Mouse (Mus musculus) CH12.LX (cell line): Measurements from ENCODE around the gene 1700016C15Rik.

Experiments used
- CTCF ChIP-seq, 2 experiments: IDR thresholded peaks in 1 of 2; conservative IDR thresholded peaks in 1 of 2; 2 replicates each; pipeline ENCODE4 v1.5.1; 2011 to 2012; ENCODE audit warnings: low read depth in 2 of 2, low read length in 2 of 2, improper control_type of control experiment in 1 of 2, inconsistent platforms in 1 of 2, mild to moderate bottlenecking in 1 of 2, moderate library complexity in 1 of 2
- ETS1 ChIP-seq: conservative IDR thresholded peaks from 2 replicates; pipeline ENCODE4 v1.6.1; 2012; ENCODE audit warnings: low read depth, mild to moderate bottlenecking, inconsistent platforms, low read length, improper control_type of control experiment, moderate library complexity
- KAT2A ChIP-seq: IDR thresholded peaks from 2 replicates; pipeline ENCODE4 v1.6.1; 2012; ENCODE audit warnings: low read length, improper control_type of control experiment, inconsistent platforms; ENCODE audit not compliant: insufficient replicate concordance
- MAZ ChIP-seq: IDR thresholded peaks from 2 replicates; pipeline ENCODE4 v1.6.1; 2012; ENCODE audit warnings: low read depth, mild to moderate bottlenecking, inconsistent platforms, low read length, improper control_type of control experiment, moderate library complexity
- MYC ChIP-seq: IDR thresholded peaks from 2 replicates; pipeline ENCODE4 v1.6.1; 2011; ENCODE audit warnings: low read depth, mild to moderate bottlenecking, improper control_type of control experiment, low read length
- POLR2A ChIP-seq: IDR thresholded peaks from 2 replicates; pipeline ENCODE4 v1.6.1; 2011; ENCODE audit warnings: low read depth, mild to moderate bottlenecking, improper control_type of control experiment, low read length
- UBTF ChIP-seq: IDR thresholded peaks from 2 replicates; pipeline ENCODE4 v1.6.1; 2012; ENCODE audit warnings: low read depth, mild to moderate bottlenecking, inconsistent platforms, low read length, improper control_type of control experiment, moderate library complexity

- no peak for TF ChIP-seq POLR2A
- TF ChIP-seq ETS1: no peak
- TF ChIP-seq MYC: no peak
- TF ChIP-seq KAT2A: no peak
- no peak for TF ChIP-seq MAZ
- no peak for TF ChIP-seq UBTF
- TF ChIP-seq CTCF (conservative IDR thresholded peaks at IDR 0.05 in 1 of 2, IDR thresholded peaks at IDR 0.05 in 1 of 2; ENCODE audit: low read depth in 2 of 2, low read length in 2 of 2): no peak
Measured at GRCm38 (mm10) chr1:177727883-177728525, 1.6 kb upstream of the 1700016C15Rik start.
